ENCODE assay signal across 9 mouse cellular contexts in genomic region chr9:14233702-14234373, GRCm38 (mm10). TPM values are rescaled to one million over a fixed set of nuclear protein-coding genes. Genes with fewer than 3 reads are reported as not detected.
DNase-seq lines count a peak whose midpoint lies in the region; ATAC-seq lines count a peak whose summit lies in the region.
"Had no signal": no experiment of that assay in that cellular context is flagged by ENCODE, and none has a peak within 500 bp of the region (broad histone marks: within the 10 kb centered on the region; RNA-seq: fewer than 3 reads in every experiment).

No protein-coding gene starts in this region.

- H3K36me3 ChIP-seq in embryonic facial prominence, embryonic 14.5 days (ENCODE audit: control insufficient read depth, insufficient read depth, low read length), result no peaks in the 10 kb centered on the region

- no peak overlapping the region for H3K27ac ChIP-seq in embryonic facial prominence, embryonic 14.5 days (replicated peaks; ENCODE audit: low read depth, low read length)
- H3K27ac ChIP-seq: forebrain, embryonic 13.5 days had no signal

- ATAC-seq in embryonic facial prominence, embryonic 14.5 days (ENCODE audit: low read depth), result peak; percentile 84
- ATAC-seq in megakaryocyte-erythroid progenitor cell, adult 5-6 weeks (replicated peaks; ENCODE audit: low FRiP score, low TSS enrichment, poor library complexity, severe bottlenecking), result no peak
- ATAC-seq: forebrain, embryonic 13.5 days had no signal

- DNase-seq in WW6 (ENCODE audit: low read depth, low spot score), result peak; percentile 60
- DNase-seq in embryonic facial prominence, embryonic 14.5 days (ENCODE audit: low spot score), result peak; percentile 66
- DNase-seq in kidney, postnatal 36 days, result peak; percentile 29 to 68
- peak; percentile 16 to 42 for DNase-seq in lung, postnatal 4 days
- no peak for DNase-seq in left cerebral cortex, adult 8-10 months (ENCODE audit: low spot score in 2 of 2)
- DNase-seq in adrenal gland, adult 18-20 months (ENCODE audit: low spot score in 2 of 2), result no peak
- DNase-seq: thymus, adult 2 months had no signal

- no peaks in the 10 kb centered on the region for H3K4me1 ChIP-seq in embryonic facial prominence, embryonic 14.5 days (ENCODE audit: control insufficient read depth, insufficient read depth, low read length)

- H3K9ac ChIP-seq in embryonic facial prominence, embryonic 14.5 days (ENCODE audit: low read depth, low read length), result no peak overlapping the region
- H3K9ac ChIP-seq: forebrain, embryonic 13.5 days had no signal

- no peak overlapping the region for H3K4me3 ChIP-seq in embryonic facial prominence, embryonic 14.5 days (ENCODE audit: low read depth, low read length)
- H3K4me3 ChIP-seq: forebrain, embryonic 13.5 days had no signal

- H3K9me3 ChIP-seq in embryonic facial prominence, embryonic 14.5 days (ENCODE audit: control insufficient read depth, low read length), result no peaks in the 10 kb centered on the region
- H3K9me3 ChIP-seq: forebrain, embryonic 13.5 days had no signal

- H3K4me2 ChIP-seq in embryonic facial prominence, embryonic 14.5 days (ENCODE audit: low read depth, low read length), result no peak overlapping the region
- H3K4me2 ChIP-seq: forebrain, embryonic 13.5 days had no signal

- H3K27me3 ChIP-seq in embryonic facial prominence, embryonic 14.5 days (replicated peaks; ENCODE audit: control insufficient read depth, insufficient read depth, low read length), result no peaks in the 10 kb centered on the region
- H3K27me3 ChIP-seq: forebrain, embryonic 13.5 days had no signal

- WGBS in embryonic facial prominence, embryonic 14.5 days, result 37% methylated on average over 7 of the region's 7 CpGs

RNA-seq across cellular contexts. Expression of gene Sesn3, which starts 41.0 kb away (rescaled TPM):
- 21.7 and 25.8 TPM in 2 replicates for polyA plus RNA-seq in embryonic facial prominence, embryonic 14.5 days (2014; fragmentation: Nextera tagmentation; extraction: Ambion mirVana)
- 100 to 1,000 TPM; 118 to 153 (median 137) TPM for total RNA-seq in left cerebral cortex, adult 8-10 months (2022)
- 10 to 100 TPM; 40.6 to 66.1 TPM for total RNA-seq in adrenal gland, adult 18-20 months (2021)
- 4.2 and 4.3 TPM in 2 replicates for total RNA-seq in megakaryocyte-erythroid progenitor cell, adult 5-6 weeks (2014; fragmentation: Nextera tagmentation)
- 6.9 and 12.4 TPM in 2 replicates for total RNA-seq in megakaryocyte-erythroid progenitor cell, adult 5-6 weeks (2017)

Comparison
In these comparisons a context has a peak if more than half of its experiments do, and no peak if none do; other contexts are left out.
1. DNase-seq: peak in WW6 (single experiment), embryonic facial prominence, embryonic 14.5 days (single experiment), kidney, postnatal 36 days (2 of 2) and lung, postnatal 4 days (2 of 2); none in left cerebral cortex, adult 8-10 months (0 of 2) and adrenal gland, adult 18-20 months (0 of 2).